Mouse (Mus musculus) hindbrain, embryonic 16.5 days (tissue): ENCODE measurements at regions not wholly inside any gene's neighbourhood (a gene's known extent, or its start where the extent isn't known, plus 50 kb on each side); places are given as distances from the start of the nearest gene placed in this dataset.

ENCODE experiments used
- ATAC-seq: fragments of 200-750 bp; cut with Nextera tagmentation; 2 replicates; pipeline ENCODE4 v1.8.0; 2017; ENCODE audit warnings: moderate TSS enrichment, moderate library complexity
- H3K27ac ChIP-seq: fragments of 300-500 bp; sonication (generic); 2 replicates; pipeline ENCODE4 v1.5.1; 2014; ENCODE audit warnings: low read depth, mild to moderate bottlenecking, control low read depth, low read length, moderate library complexity
- H3K27me3 ChIP-seq: fragments of 300-500 bp; sonication (generic); replicated peaks from 2 replicates; pipeline ENCODE4 v1.6.1; 2014; ENCODE audit warnings: low read length; ENCODE audit not compliant: control insufficient read depth, insufficient read depth
- H3K36me3 ChIP-seq: fragments of 300-500 bp; sonication (generic); 2 replicates; pipeline ENCODE4 v1.6.1; 2014; ENCODE audit warnings: mild to moderate bottlenecking, low read length, moderate library complexity, mixed read lengths; ENCODE audit not compliant: control insufficient read depth, insufficient read depth
- H3K4me1 ChIP-seq: fragments of 300-500 bp; sonication (generic); 2 replicates; pipeline ENCODE4 v1.6.1; 2014; ENCODE audit warnings: low read depth, low read length; ENCODE audit not compliant: control insufficient read depth, insufficient read depth
- H3K4me2 ChIP-seq: fragments of 300-500 bp; sonication (generic); 2 replicates; pipeline ENCODE4 v1.6.1; 2014; ENCODE audit warnings: mild to moderate bottlenecking, low read length, control low read depth, moderate library complexity
- H3K4me3 ChIP-seq: fragments of 300-500 bp; sonication (generic); 2 replicates; pipeline ENCODE4 v1.5.1; 2014; ENCODE audit warnings: mild to moderate bottlenecking, low read length, control low read depth, moderate library complexity
- H3K9ac ChIP-seq: fragments of 300-500 bp; sonication (generic); 2 replicates; pipeline ENCODE4 v1.6.1; 2014; ENCODE audit warnings: low read depth, mild to moderate bottlenecking, control low read depth, low read length, moderate library complexity
- H3K9me3 ChIP-seq: fragments of 300-500 bp; sonication (generic); 2 replicates; pipeline ENCODE4 v1.6.1; 2014; ENCODE audit warnings: mild to moderate bottlenecking, low read length, moderate library complexity; ENCODE audit not compliant: control insufficient read depth
- WGBS: fragments of 180-500 bp; shearing (Covaris S2); extraction: QIAGEN DNeasy Blood & Tissue Kit; methylation state at CpG from one replicate; pipeline ENCODE4 v1.1.7; 2014; 5-methylcytosine and 5-hydroxymethylcytosine counted together

DNA sequence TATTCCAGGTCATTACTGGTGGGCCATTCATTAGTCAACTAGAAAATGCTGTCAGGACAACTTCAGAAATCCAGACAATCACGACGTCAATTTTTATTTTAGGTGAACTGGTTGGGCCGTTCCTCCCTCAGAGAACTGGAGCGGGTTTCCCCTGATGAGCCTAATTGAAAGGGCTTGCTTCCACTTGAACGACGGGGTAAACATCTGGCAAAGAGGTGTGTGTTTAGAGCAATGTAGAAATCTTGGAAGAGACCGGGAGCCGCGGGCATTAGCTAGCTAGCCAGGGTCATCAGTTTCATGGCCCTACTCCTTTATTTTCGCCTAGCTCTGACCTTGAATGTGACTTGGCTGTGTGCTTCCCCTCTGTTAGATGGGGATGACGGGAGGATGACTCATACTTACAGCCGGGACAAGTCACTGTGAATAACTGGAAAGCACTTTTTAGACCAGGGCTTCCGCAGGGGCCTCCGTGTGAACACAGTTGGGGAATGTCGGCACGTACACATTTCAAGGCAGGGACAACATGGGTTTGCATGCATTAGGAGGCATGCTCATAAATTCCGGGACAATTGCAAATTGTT, 92.6 kb upstream of the Nrbf2 start:
- Histone ChIP-seq H3K36me3 (no peaks in the 10 kb centered on the region), H3K4me1 (peaks cover 1% of the 10 kb centered on the region; the same call in 1 of the 2 replicates), H3K27me3 (no peaks in the 10 kb centered on the region), H3K9ac (no peak overlapping the region), H3K27ac (no peak overlapping the region), H3K4me2 (no peak overlapping the region), H3K9me3 (no peaks in the 10 kb centered on the region), H3K4me3 (no peak overlapping the region)
- WGBS, result 77% methylated on average over 17 of the region's 17 CpGs
- ATAC-seq, result no peak

DNA sequence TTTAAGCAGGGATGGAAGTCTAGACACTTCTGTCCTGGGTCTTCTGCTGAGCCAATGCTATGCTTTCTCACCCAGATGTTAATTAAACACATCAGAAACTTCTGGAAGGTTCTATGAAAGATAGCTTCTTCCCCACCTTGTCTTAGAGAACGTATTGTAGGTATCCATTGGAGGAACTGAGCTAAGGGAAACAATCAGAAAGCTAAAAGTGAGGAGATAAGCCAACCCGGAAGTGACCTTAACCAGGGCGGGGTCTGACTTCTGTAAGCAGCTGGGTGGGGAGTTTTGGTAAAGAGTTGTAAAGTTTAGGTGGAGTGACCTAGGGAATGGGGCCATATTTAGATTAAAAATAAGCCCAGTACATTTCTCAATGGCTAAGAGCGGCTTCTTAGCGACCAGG, 95.1 kb upstream of the Nrbf2 start:
- H3K27ac ChIP-seq, result no peak overlapping the region
- no peak overlapping the region for H3K9ac ChIP-seq
- no peaks in the 10 kb centered on the region for H3K27me3 ChIP-seq
- no peak for ATAC-seq
- no peaks in the 10 kb centered on the region for H3K4me1 ChIP-seq
- 92% methylated on average over 5 of the region's 5 CpGs for WGBS
- no peak overlapping the region for H3K4me3 ChIP-seq
- H3K36me3 ChIP-seq, result no peaks in the 10 kb centered on the region
- H3K9me3 ChIP-seq, result no peaks in the 10 kb centered on the region
- H3K4me2 ChIP-seq, result no peak overlapping the region

DNA sequence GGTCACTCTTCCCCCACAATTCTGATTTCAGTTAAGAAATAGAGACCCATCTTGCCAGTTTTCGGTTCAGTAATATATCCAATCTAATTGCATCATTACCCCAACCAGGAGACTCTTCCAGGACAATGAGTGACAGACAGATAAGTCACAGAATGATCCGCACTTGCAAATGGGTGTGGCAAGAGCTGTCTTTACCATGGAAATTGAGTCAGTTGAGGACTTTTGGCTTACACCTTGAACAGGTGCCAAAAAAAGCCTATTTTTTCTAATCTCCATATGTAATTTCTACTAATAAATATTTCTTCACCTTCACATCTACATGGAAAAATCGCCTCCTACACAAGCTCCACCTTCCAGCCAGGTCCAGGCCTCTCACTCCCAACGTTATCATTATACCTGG, 98.2 kb upstream of the Nrbf2 start:
- no peaks in the 10 kb centered on the region for H3K36me3 ChIP-seq
- no peaks in the 10 kb centered on the region for H3K4me1 ChIP-seq
- H3K4me3 ChIP-seq, result no peak overlapping the region
- H3K27ac ChIP-seq, result no peak overlapping the region
- ATAC-seq, result no peak
- WGBS, result 92% methylated on average over 4 of the region's 4 CpGs
- no peak overlapping the region for H3K4me2 ChIP-seq
- no peaks in the 10 kb centered on the region for H3K9me3 ChIP-seq
- H3K27me3 ChIP-seq, result no peaks in the 10 kb centered on the region
- H3K9ac ChIP-seq, result no peak overlapping the region

DNA sequence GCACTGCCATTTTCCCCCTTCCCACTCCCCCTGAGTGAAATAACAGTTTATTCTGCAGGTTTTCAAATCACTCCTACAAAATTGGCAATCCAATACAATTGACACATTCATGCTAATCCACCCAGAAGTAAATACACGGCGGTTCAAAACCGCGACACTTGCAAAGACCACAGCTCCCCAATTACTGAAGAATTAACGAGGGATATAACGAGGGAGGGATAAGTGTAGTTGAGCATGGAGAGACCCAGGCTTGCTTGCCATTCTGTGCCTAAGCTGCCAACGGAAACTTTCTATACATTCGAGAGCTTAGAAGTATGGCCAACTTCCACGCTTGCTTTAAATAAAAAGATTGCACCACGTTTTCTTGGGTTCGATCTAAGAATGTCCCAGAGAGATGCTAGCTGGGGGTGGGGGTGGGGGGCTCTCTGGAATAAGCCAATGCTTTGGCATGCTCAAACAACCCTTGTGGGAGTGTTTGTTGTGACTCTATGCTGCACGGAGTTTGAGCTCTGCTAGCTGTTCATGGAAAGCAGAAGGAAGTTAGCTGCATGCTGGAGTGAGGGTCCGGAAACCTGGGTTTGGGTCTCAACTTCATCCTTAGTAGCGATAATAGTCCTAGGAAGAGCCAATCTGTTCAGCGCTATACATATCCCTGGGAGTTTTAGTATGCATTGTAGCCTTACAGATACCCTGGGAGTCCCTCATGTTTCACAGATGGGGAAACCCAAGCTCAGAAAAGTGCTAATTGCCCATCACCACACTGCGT, 98.9 kb upstream of the Nrbf2 start:
- H3K9ac ChIP-seq, result no peak overlapping the region
- no peak overlapping the region for H3K27ac ChIP-seq
- no peak overlapping the region for H3K4me2 ChIP-seq
- no peaks in the 10 kb centered on the region for H3K4me1 ChIP-seq
- no peak overlapping the region for H3K4me3 ChIP-seq
- no peaks in the 10 kb centered on the region for H3K27me3 ChIP-seq
- 78% methylated on average over 16 of the region's 16 CpGs for WGBS
- no peak for ATAC-seq
- H3K36me3 ChIP-seq, result no peaks in the 10 kb centered on the region
- no peaks in the 10 kb centered on the region for H3K9me3 ChIP-seq

DNA sequence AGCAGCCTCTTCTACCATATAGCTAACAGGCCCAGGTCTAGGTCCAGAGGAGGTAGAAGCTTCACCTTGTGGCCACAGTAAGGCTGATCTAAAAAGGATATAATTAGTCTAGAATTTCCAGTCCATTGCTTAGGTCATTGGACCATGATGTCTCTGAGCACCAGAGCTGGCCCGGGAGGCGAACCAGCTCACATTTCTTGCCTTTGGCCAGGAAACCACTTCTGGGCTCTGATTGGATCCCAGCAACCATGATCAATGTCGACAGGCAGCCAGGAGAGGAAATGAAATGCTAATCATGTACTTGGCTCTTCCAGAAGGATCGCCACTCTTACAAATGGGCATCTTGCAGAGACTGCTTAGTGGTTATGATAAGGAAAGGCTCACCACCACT, 99.5 kb upstream of the Nrbf2 start:
- H3K9ac ChIP-seq, result no peak overlapping the region
- no peaks in the 10 kb centered on the region for H3K27me3 ChIP-seq
- H3K4me3 ChIP-seq, result no peak overlapping the region
- ATAC-seq, result no peak
- no peaks in the 10 kb centered on the region for H3K4me1 ChIP-seq
- H3K4me2 ChIP-seq, result no peak overlapping the region
- no peak overlapping the region for H3K27ac ChIP-seq
- no peaks in the 10 kb centered on the region for H3K36me3 ChIP-seq
- 58% methylated on average over 4 of the region's 4 CpGs for WGBS
- no peaks in the 10 kb centered on the region for H3K9me3 ChIP-seq

DNA sequence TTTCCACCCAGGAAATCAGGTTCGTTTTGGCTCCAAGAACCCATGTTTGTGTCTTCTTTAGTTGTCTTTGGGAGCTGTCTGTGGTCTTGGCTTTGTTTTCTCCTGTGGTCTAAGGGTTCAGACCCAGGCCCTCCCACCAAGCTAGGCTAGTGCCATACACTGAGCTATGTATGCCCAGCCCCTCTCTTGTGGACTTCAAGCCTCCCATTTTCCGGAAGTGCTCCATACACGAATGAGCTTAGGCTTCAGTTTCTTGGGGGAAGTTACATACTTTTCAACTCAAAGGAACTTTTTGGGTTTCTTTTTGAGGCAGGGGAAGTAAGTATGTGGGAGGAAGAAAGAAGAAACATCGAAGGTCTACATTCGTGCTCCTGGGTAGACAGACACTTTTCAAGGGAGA, 100.9 kb upstream of the Nrbf2 start:
- 80% methylated on average over 5 of the region's 5 CpGs for WGBS
- Histone ChIP-seq H3K27me3 (no peaks in the 10 kb centered on the region), H3K36me3 (no peaks in the 10 kb centered on the region), H3K4me1 (no peaks in the 10 kb centered on the region), H3K9ac (no peak overlapping the region), H3K9me3 (no peaks in the 10 kb centered on the region), H3K27ac (no peak overlapping the region), H3K4me2 (no peak overlapping the region), H3K4me3 (no peak overlapping the region)
- no peak for ATAC-seq

DNA sequence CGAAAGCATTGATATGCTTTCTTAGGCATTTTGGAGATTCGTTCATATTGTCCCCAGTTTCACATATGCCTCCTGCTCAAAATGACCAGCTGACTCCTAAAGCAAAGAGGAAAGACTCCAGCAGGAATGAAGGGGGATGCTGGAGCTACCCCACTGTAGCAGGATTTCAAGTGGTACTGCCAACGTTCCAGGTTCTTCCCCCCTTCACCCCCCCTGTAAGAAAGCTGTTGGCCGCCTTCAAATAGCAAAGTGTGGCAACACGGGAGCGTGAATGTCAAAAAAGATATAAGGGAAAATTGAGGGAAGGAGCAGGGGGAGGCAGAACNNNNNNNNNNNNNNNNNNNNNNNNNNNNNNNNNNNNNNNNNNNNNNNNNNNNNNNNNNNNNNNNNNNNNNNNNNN, 103.7 kb upstream of the Nrbf2 start:
- no peaks in the 10 kb centered on the region for H3K4me1 ChIP-seq
- 51% methylated on average over 6 of the region's 6 CpGs for WGBS
- no peak overlapping the region for H3K4me3 ChIP-seq
- no peaks in the 10 kb centered on the region for H3K9me3 ChIP-seq
- H3K27ac ChIP-seq, result no peak overlapping the region
- no peak overlapping the region for H3K4me2 ChIP-seq
- H3K27me3 ChIP-seq, result no peaks in the 10 kb centered on the region
- no peak overlapping the region for H3K9ac ChIP-seq
- H3K36me3 ChIP-seq, result no peaks in the 10 kb centered on the region
- ATAC-seq, result no peak

DNA sequence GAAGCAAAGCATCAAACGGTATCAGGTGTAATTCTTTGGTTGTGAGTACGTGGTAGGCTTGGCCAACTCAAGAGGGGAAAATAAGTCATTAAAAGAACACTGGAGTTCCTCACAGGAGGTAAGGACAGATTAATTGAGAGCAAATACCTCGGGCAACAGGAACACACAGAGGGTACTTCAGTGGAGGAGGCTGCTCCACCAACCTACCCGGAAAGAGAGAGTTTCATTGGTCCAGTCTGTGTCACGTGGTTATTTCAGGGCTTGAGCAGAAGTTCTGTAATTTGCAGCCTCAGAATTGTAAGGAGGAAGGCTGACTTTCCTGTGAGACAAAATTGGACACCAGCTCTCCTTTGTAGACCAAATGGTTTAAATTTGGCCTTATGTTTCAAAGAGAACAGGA, 115.3 kb upstream of the Nrbf2 start:
- Histone ChIP-seq H3K9ac (no peak overlapping the region), H3K36me3 (no peaks in the 10 kb centered on the region), H3K4me2 (no peak overlapping the region), H3K4me1 (no peaks in the 10 kb centered on the region), H3K9me3 (no peaks in the 10 kb centered on the region), H3K4me3 (no peak overlapping the region), H3K27me3 (no peaks in the 10 kb centered on the region), H3K27ac (no peak overlapping the region)
- WGBS, result 73% methylated on average over 5 of the region's 5 CpGs
- ATAC-seq, result no peak

DNA sequence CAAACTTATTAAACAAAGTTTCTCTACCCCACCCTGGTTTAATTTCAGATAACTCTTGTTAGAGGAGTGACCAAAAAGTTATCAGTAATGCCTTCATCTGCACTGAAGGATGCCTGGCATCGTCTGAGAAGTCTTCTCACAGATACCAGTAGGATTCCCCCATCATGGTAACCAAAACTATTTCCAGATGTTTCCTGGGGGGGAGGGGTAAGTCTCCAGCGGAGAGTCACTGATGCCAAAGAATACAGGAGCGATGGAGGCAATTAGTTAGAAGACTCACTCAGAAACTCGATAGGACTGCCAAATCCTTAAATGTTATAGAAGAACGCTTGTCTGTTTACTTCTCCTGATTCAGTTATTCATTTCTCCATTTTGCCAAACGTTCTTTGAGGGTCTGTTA, 116.3 kb upstream of the Nrbf2 start:
- Histone ChIP-seq H3K9me3 (no peaks in the 10 kb centered on the region), H3K4me2 (no peak overlapping the region), H3K4me1 (no peaks in the 10 kb centered on the region), H3K27ac (no peak overlapping the region), H3K4me3 (no peak overlapping the region), H3K36me3 (no peaks in the 10 kb centered on the region), H3K27me3 (no peaks in the 10 kb centered on the region), H3K9ac (no peak overlapping the region)
- WGBS, result 69% methylated on average over 6 of the region's 6 CpGs
- ATAC-seq, result no peak
